Mouse (Mus musculus): ENCODE measurements around the gene Eif3k.

- TF ChIP-seq USF1 (IDR thresholded peaks at IDR 0.05; ENCODE audit: low read depth) (no peak), TCF12 (IDR thresholded peaks at IDR 0.05; ENCODE audit: insufficient read depth, poor library complexity, severe bottlenecking) (no peak), POLR2A (IDR thresholded peaks at IDR 0.05; ENCODE audit: insufficient read length, low read depth) (no peak), MAX (IDR thresholded peaks at IDR 0.05; ENCODE audit: low read depth) (no peak), MYOD1 (IDR thresholded peaks at IDR 0.05; ENCODE audit: control insufficient read depth in 1 of 3, insufficient read length in 2 of 3, low read depth in 2 of 3) (no peak)
Measured at GRCm38 (mm10) chr7:28963399-28963923, 18.2 kb downstream of the Eif3k start.

All from myocyte (in vitro differentiated cells).